Mouse (Mus musculus): ENCODE measurements at regions not wholly inside any gene's neighbourhood (a gene's known extent, or its start where the extent isn't known, plus 50 kb on each side); places are given as distances from the start of the nearest gene placed in this dataset.

- TF ChIP-seq CTCF (IDR thresholded peaks at IDR 0.05) (no peak), POLR2A (IDR thresholded peaks at IDR 0.05; ENCODE audit: insufficient read depth, low read depth, low read length) (no peak), EP300 (IDR thresholded peaks at IDR 0.05; ENCODE audit: insufficient read depth, low read depth, low read length) (no peak)
These were observed 268.8 kb downstream of the Adgrg6 start for GRCm38 (mm10) chr10:14276631-14277030.
